Comparison of ENCODE assay signal across 30 mouse cellular contexts in the genomic region with DNA sequence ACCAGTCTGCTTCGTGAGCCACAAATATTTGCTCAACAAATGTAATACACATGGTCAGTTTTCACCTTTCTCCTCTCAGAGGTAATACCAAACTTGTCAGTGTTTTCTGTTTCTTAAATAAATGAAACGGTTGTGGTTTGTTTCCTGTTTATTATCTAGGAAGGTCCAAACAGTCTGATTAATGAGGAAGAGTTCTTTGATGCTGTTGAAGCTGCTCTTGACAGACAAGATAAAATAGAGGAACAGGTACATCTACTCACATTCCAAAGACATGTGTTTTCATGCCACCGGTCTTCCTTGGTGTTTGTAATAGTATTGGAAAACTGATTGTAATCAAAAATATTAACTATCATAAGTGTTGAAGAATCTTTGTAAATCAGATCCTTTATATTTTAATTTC.
"Had no signal": no experiment of that assay in that cellular context is flagged by ENCODE, and none has a peak within 500 bp of the region (broad histone marks: within the 10 kb centered on the region; RNA-seq: fewer than 3 reads in every experiment).

No protein-coding gene starts in this region.

- H3K4me1 ChIP-seq: heart, embryonic 12.5 days; heart, embryonic 13.5 days; heart, embryonic 15.5 days; hindbrain, embryonic 10.5 days; hindbrain, embryonic 12.5 days; hindbrain, embryonic 13.5 days; hindbrain, embryonic 15.5 days; intestine, embryonic 15.5 days; kidney, embryonic 15.5 days had no signal

- H3K27ac ChIP-seq: heart, embryonic 13.5 days; heart, embryonic 15.5 days; hindbrain, embryonic 10.5 days; hindbrain, embryonic 12.5 days; hindbrain, embryonic 13.5 days; hindbrain, embryonic 14.5 days; hindbrain, embryonic 15.5 days; hindbrain, postnatal 0 days; intestine, embryonic 15.5 days; kidney, embryonic 15.5 days; kidney, postnatal 0 days; layer of hippocampus, adult 2 months; left cerebral cortex, adult 2 months had no signal

- H3K9me3 ChIP-seq: heart, embryonic 12.5 days; heart, embryonic 13.5 days; heart, embryonic 15.5 days; hindbrain, embryonic 10.5 days; hindbrain, embryonic 12.5 days; hindbrain, embryonic 13.5 days; hindbrain, embryonic 15.5 days; intestine, embryonic 15.5 days; kidney, embryonic 15.5 days had no signal

- DNase-seq: heart, postnatal 10 days; heart, postnatal 14 days; heart, postnatal 36 days; heart, postnatal 4 days; kidney, adult 11 months; kidney, adult 18-20 months; kidney, adult 2 months; kidney, adult 8-10 months; kidney, adult 9 months; kidney, postnatal 10 days; kidney, postnatal 14 days; kidney, postnatal 25 days; kidney, postnatal 36 days; kidney, postnatal 4 days; layer of hippocampus, adult 9-11 months; layer of hippocampus, postnatal 36 days had no signal

- H3K9ac ChIP-seq: heart, embryonic 12.5 days; heart, embryonic 13.5 days; heart, embryonic 15.5 days; hindbrain, embryonic 12.5 days; hindbrain, embryonic 13.5 days; hindbrain, embryonic 14.5 days; hindbrain, embryonic 15.5 days; intestine, embryonic 15.5 days; kidney, embryonic 15.5 days had no signal

- H3K27me3 ChIP-seq: heart, embryonic 12.5 days; heart, embryonic 13.5 days; heart, embryonic 15.5 days; hindbrain, embryonic 12.5 days; hindbrain, embryonic 13.5 days; hindbrain, embryonic 15.5 days; intestine, embryonic 15.5 days; kidney, embryonic 15.5 days had no signal

- H3K4me3 ChIP-seq: heart, embryonic 12.5 days; heart, embryonic 13.5 days; heart, embryonic 15.5 days; hindbrain, embryonic 10.5 days; hindbrain, embryonic 12.5 days; hindbrain, embryonic 13.5 days; hindbrain, embryonic 15.5 days; intestine, embryonic 15.5 days; kidney, embryonic 15.5 days; layer of hippocampus, adult 2 months; left cerebral cortex, adult 2 months had no signal
